ENCODE assay signal across 8 mouse cellular contexts in the genomic region with DNA sequence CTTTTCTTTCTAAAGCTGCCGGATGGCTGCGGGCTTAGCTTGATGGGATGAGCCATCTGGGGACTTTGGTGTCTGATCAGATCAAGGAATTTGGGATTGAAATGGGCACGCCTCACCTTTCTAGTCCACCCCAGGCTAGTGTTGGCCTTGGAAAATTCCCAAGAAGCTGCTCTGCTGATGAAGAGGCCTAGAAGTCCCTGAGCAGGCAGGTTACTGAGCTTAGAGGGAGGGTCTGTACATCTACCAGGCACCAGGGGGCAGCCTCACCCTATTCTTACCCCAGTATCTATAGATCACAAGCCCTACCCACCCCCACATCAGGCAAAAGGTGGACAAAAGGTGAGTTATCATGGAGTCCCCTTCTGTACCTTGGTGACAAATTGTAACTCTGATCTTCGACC. TPM values are rescaled to one million over a fixed set of nuclear protein-coding genes. Genes with fewer than 3 reads are reported as not detected.
A peak's percentile ranks its signal among the peaks of the same experiment; 100 is the strongest.
DNase-seq lines count a peak whose midpoint lies in the region; ATAC-seq and TF ChIP-seq lines count a peak whose summit lies in the region.

No protein-coding gene starts in this region.

- no peak overlapping the region for H3K9ac ChIP-seq in ES-Bruce4 (ENCODE audit: low read depth, poor library complexity, severe bottlenecking)
- H3K9ac ChIP-seq in liver, embryonic 16.5 days (ENCODE audit: low read depth, low read length), result no peak overlapping the region
- H3K9ac ChIP-seq in neural tube, embryonic 11.5 days (ENCODE audit: low read length), result no peak overlapping the region

- H3K36me3 ChIP-seq in ES-Bruce4 (ENCODE audit: control insufficient read depth, insufficient read depth, low read length, poor library complexity, severe bottlenecking), result 0 out of 2 replicates have a peak, but pooled peaks cover 4% of the 10 kb centered on the region
- no peaks in the 10 kb centered on the region for H3K36me3 ChIP-seq in kidney, adult 2 months (ENCODE audit: control insufficient read depth, insufficient read depth, low read length)
- H3K36me3 ChIP-seq in liver, embryonic 16.5 days (ENCODE audit: control insufficient read depth, insufficient read depth), result no peaks in the 10 kb centered on the region
- H3K36me3 ChIP-seq in neural tube, embryonic 11.5 days (ENCODE audit: control insufficient read depth, insufficient read depth, low read length), result no peaks in the 10 kb centered on the region; the same call in 1 of the 2 replicates

- no peaks in the 10 kb centered on the region for H3K9me3 ChIP-seq in ES-Bruce4 (replicated peaks; ENCODE audit: control insufficient read depth, insufficient read depth, low read length, poor library complexity, severe bottlenecking)
- H3K9me3 ChIP-seq in liver, embryonic 16.5 days (replicated peaks; ENCODE audit: control insufficient read depth, low read length), result no peaks in the 10 kb centered on the region
- H3K9me3 ChIP-seq in neural tube, embryonic 11.5 days (ENCODE audit: control insufficient read depth, low read length), result no peaks in the 10 kb centered on the region

- no peak overlapping the region for H3K4me3 ChIP-seq in ES-Bruce4 (ENCODE audit: low read depth, low read length)
- H3K4me3 ChIP-seq in kidney, adult 2 months (ENCODE audit: insufficient read depth, low read depth, low read length), result no peak overlapping the region
- no peak overlapping the region for H3K4me3 ChIP-seq in liver, embryonic 16.5 days (ENCODE audit: low read depth, low read length)
- H3K4me3 ChIP-seq in neural tube, embryonic 11.5 days (ENCODE audit: low read depth, low read length), result no peak overlapping the region

- 39% methylated on average over 4 of the region's 4 CpGs for WGBS in kidney, adult 2 months
- 56% methylated on average over 4 of the region's 4 CpGs for WGBS in liver, embryonic 16.5 days (ENCODE audit: insufficient replicate concordance)
- 64% methylated on average over 4 of the region's 4 CpGs for WGBS in neural tube, embryonic 11.5 days

- TF ChIP-seq CTCF in ES-Bruce4 (IDR thresholded peaks at IDR 0.05; ENCODE audit: low read depth, low read length), result no peak
- no peak for TF ChIP-seq CTCF in kidney, adult 2 months (conservative IDR thresholded peaks at IDR 0.05; ENCODE audit: insufficient read depth, insufficient read length, low read depth, low read length)

- peak; percentile 85 for ATAC-seq in granulocyte monocyte progenitor cell, adult 5-6 weeks (replicated peaks; ENCODE audit: poor library complexity, severe bottlenecking)
- ATAC-seq in liver, embryonic 16.5 days (ENCODE audit: low read depth), result peak; percentile 54; the same call in 1 of the 2 replicates
- peak; percentile 39; the same call in 1 of the 2 replicates for ATAC-seq in neural tube, embryonic 11.5 days (ENCODE audit: insufficient read depth, low FRiP score, low TSS enrichment)

- peak; percentile 81 for DNase-seq in 3T3-L1 (ENCODE audit: low read depth, low spot score)
- peak; percentile 63 for DNase-seq in cerebellum, adult 8-10 months
- DNase-seq in kidney, adult 2 months, result peak; percentile 56
- peak; percentile 64 for DNase-seq in neural tube, embryonic 11.5 days (ENCODE audit: low spot score)
- DNase-seq in gastrocnemius, adult 8-10 months (ENCODE audit: low spot score in 2 of 2), result no peak

- H3K27me3 ChIP-seq in ES-Bruce4 (ENCODE audit: control insufficient read depth, insufficient read depth, low read length, poor library complexity, severe bottlenecking), result no peaks in the 10 kb centered on the region
- H3K27me3 ChIP-seq in kidney, adult 2 months (replicated peaks; ENCODE audit: control insufficient read depth, insufficient read depth, low read length), result no peaks in the 10 kb centered on the region
- peaks cover 26% of the 10 kb centered on the region for H3K27me3 ChIP-seq in liver, embryonic 16.5 days (ENCODE audit: control insufficient read depth, insufficient read depth, low read depth, low read length)
- H3K27me3 ChIP-seq in neural tube, embryonic 11.5 days (ENCODE audit: control insufficient read depth, insufficient read depth, low read length), result no peaks in the 10 kb centered on the region

- peak overlapping the region; percentile 57; the same call in 1 of the 2 replicates for H3K27ac ChIP-seq in ES-Bruce4 (ENCODE audit: insufficient read depth, low read length)
- peak overlapping the region; percentile 90 for H3K27ac ChIP-seq in kidney, adult 2 months (ENCODE audit: insufficient read depth, low read depth, low read length)
- no peak overlapping the region for H3K27ac ChIP-seq in liver, embryonic 16.5 days (ENCODE audit: low read length)
- no peak overlapping the region for H3K27ac ChIP-seq in neural tube, embryonic 11.5 days (ENCODE audit: low read depth, low read length)

- TF ChIP-seq EP300 in ES-Bruce4 (IDR thresholded peaks at IDR 0.05; ENCODE audit: insufficient read depth, low read depth, low read length), result no peak

- TF ChIP-seq POLR2A in ES-Bruce4 (IDR thresholded peaks at IDR 0.05; ENCODE audit: insufficient read depth, low read length), result no peak
- TF ChIP-seq POLR2A in kidney, adult 2 months (IDR thresholded peaks at IDR 0.05; ENCODE audit: low read depth, low read length), result no peak

- peaks cover 4% of the 10 kb centered on the region for H3K4me1 ChIP-seq in ES-Bruce4 (ENCODE audit: control insufficient read depth, insufficient read depth, low read length)
- H3K4me1 ChIP-seq in kidney, adult 2 months (ENCODE audit: control insufficient read depth, insufficient read depth, low read length), result peaks cover 8% of the 10 kb centered on the region; the same call in 1 of the 2 replicates
- no peaks in the 10 kb centered on the region for H3K4me1 ChIP-seq in liver, embryonic 16.5 days (ENCODE audit: control insufficient read depth, low read depth, low read length)
- no peaks in the 10 kb centered on the region for H3K4me1 ChIP-seq in neural tube, embryonic 11.5 days (ENCODE audit: control insufficient read depth, insufficient read depth, low read length)

- no peak overlapping the region for H3K4me2 ChIP-seq in liver, embryonic 16.5 days (ENCODE audit: low read depth, low read length)
- no peak overlapping the region for H3K4me2 ChIP-seq in neural tube, embryonic 11.5 days (ENCODE audit: low read depth)

RNA-seq across cellular contexts. Expression of a gene that starts 0.9 kb away (rescaled TPM):
- 74.8 and 76.8 TPM in 2 replicates for polyA plus RNA-seq in ES-Bruce4 (2011; ENCODE audit: insufficient read depth, insufficient read length, low read depth, missing spikeins)
- total RNA-seq in granulocyte monocyte progenitor cell, adult 5-6 weeks (2014; fragmentation: Nextera tagmentation), result 1.1 TPM in 1 of 2 replicates, not detected in the other
- total RNA-seq in granulocyte monocyte progenitor cell, adult 5-6 weeks (2017), result not detected in 2 replicates
- 228 and 237 TPM in 2 replicates for polyA plus RNA-seq in kidney, adult 2 months (2012; rRNA removed)
- 0.12 and 0.50 TPM in 2 replicates for polyA plus RNA-seq in liver, embryonic 16.5 days (2015; fragmentation: Nextera tagmentation; extraction: Ambion mirVana)
- 6.8 and 6.9 TPM in 2 replicates for polyA plus RNA-seq in neural tube, embryonic 11.5 days (2014; fragmentation: Nextera tagmentation; extraction: Ambion mirVana)
- total RNA-seq in gastrocnemius, adult 8-10 months (2022), result 100 to 1,000 TPM in 3 of 4 experiments, 10 to 100 TPM in 1; 95.0 to 131 (median 122) TPM

RNA-seq across cellular contexts. Expression of a gene that starts 12.1 kb away (rescaled TPM):
- polyA plus RNA-seq in ES-Bruce4 (2011; ENCODE audit: insufficient read depth, insufficient read length, low read depth, missing spikeins), result 3.9 and 5.1 TPM in 2 replicates
- total RNA-seq in granulocyte monocyte progenitor cell, adult 5-6 weeks (2014; fragmentation: Nextera tagmentation), result 2.5 TPM in 1 of 2 replicates, not detected in the other
- not detected in 2 replicates for total RNA-seq in granulocyte monocyte progenitor cell, adult 5-6 weeks (2017)
- polyA plus RNA-seq in kidney, adult 2 months (2012; rRNA removed), result 1.3 and 2.3 TPM in 2 replicates
- 1.5 and 1.6 TPM in 2 replicates for polyA plus RNA-seq in liver, embryonic 16.5 days (2015; fragmentation: Nextera tagmentation; extraction: Ambion mirVana)
- polyA plus RNA-seq in neural tube, embryonic 11.5 days (2014; fragmentation: Nextera tagmentation; extraction: Ambion mirVana), result 11.1 and 13.3 TPM in 2 replicates
- total RNA-seq in gastrocnemius, adult 8-10 months (2022), result 10 to 100 TPM in 2 of 4 experiments, 1 to 10 TPM in 2; 7.8 to 10.8 (median 10.2) TPM

RNA-seq across cellular contexts. Expression of a gene that starts 32.8 kb away (rescaled TPM):
- 214 and 216 TPM in 2 replicates for polyA plus RNA-seq in ES-Bruce4 (2011; ENCODE audit: insufficient read depth, insufficient read length, low read depth, missing spikeins)
- 0.26 and 0.41 TPM in 2 replicates for total RNA-seq in granulocyte monocyte progenitor cell, adult 5-6 weeks (2014; fragmentation: Nextera tagmentation)
- 0.30 and 0.88 TPM in 2 replicates for total RNA-seq in granulocyte monocyte progenitor cell, adult 5-6 weeks (2017)
- 8.4 and 9.2 TPM in 2 replicates for polyA plus RNA-seq in kidney, adult 2 months (2012; rRNA removed)
- 21.3 and 21.5 TPM in 2 replicates for polyA plus RNA-seq in liver, embryonic 16.5 days (2015; fragmentation: Nextera tagmentation; extraction: Ambion mirVana)
- 4.2 and 6.3 TPM in 2 replicates for polyA plus RNA-seq in neural tube, embryonic 11.5 days (2014; fragmentation: Nextera tagmentation; extraction: Ambion mirVana)
- not detected for total RNA-seq in gastrocnemius, adult 8-10 months (2022)

RNA-seq across cellular contexts. Expression of a gene that starts 43.9 kb away (rescaled TPM):
- polyA plus RNA-seq in ES-Bruce4 (2011; ENCODE audit: insufficient read depth, insufficient read length, low read depth, missing spikeins), result 120 and 123 TPM in 2 replicates
- 127 and 157 TPM in 2 replicates for total RNA-seq in granulocyte monocyte progenitor cell, adult 5-6 weeks (2014; fragmentation: Nextera tagmentation)
- 255 and 292 TPM in 2 replicates for total RNA-seq in granulocyte monocyte progenitor cell, adult 5-6 weeks (2017)
- polyA plus RNA-seq in kidney, adult 2 months (2012; rRNA removed), result 81.7 and 111 TPM in 2 replicates
- polyA plus RNA-seq in liver, embryonic 16.5 days (2015; fragmentation: Nextera tagmentation; extraction: Ambion mirVana), result 129 and 137 TPM in 2 replicates
- 140 and 141 TPM in 2 replicates for polyA plus RNA-seq in neural tube, embryonic 11.5 days (2014; fragmentation: Nextera tagmentation; extraction: Ambion mirVana)
- 10 to 100 TPM; 51.3 to 65.3 (median 61.4) TPM for total RNA-seq in gastrocnemius, adult 8-10 months (2022)

RNA-seq across cellular contexts. Expression of a gene that starts 44.4 kb away (rescaled TPM):
- 8.0 and 10.3 TPM in 2 replicates for polyA plus RNA-seq in ES-Bruce4 (2011; ENCODE audit: insufficient read depth, insufficient read length, low read depth, missing spikeins)
- 61.0 and 61.6 TPM in 2 replicates for total RNA-seq in granulocyte monocyte progenitor cell, adult 5-6 weeks (2014; fragmentation: Nextera tagmentation)
- total RNA-seq in granulocyte monocyte progenitor cell, adult 5-6 weeks (2017), result 19.5 and 26.1 TPM in 2 replicates
- 20.0 and 20.2 TPM in 2 replicates for polyA plus RNA-seq in kidney, adult 2 months (2012; rRNA removed)
- polyA plus RNA-seq in liver, embryonic 16.5 days (2015; fragmentation: Nextera tagmentation; extraction: Ambion mirVana), result 8.0 and 8.1 TPM in 2 replicates
- 8.6 and 9.4 TPM in 2 replicates for polyA plus RNA-seq in neural tube, embryonic 11.5 days (2014; fragmentation: Nextera tagmentation; extraction: Ambion mirVana)
- 10 to 100 TPM; 16.6 to 20.5 (median 19.7) TPM for total RNA-seq in gastrocnemius, adult 8-10 months (2022)

Comparison
In these comparisons a context has a peak if more than half of its experiments do, and no peak if none do; other contexts are left out.
1. DNase-seq: peak in 3T3-L1 (single experiment), cerebellum, adult 8-10 months (single experiment), kidney, adult 2 months (single experiment) and neural tube, embryonic 11.5 days (single experiment); none in gastrocnemius, adult 8-10 months (0 of 2).
2. H3K27ac ChIP-seq: peak in ES-Bruce4 (single experiment) and kidney, adult 2 months (single experiment); none in liver, embryonic 16.5 days (single experiment) and neural tube, embryonic 11.5 days (single experiment).
3. Peak in every context shown above with its lines, with median percentiles within 50 percentile points of each other: ATAC-seq.